Mouse (Mus musculus) forebrain, embryonic 16.5 days (tissue): ENCODE results near the gene Uap1. TPM values are rescaled to one million over a fixed set of nuclear protein-coding genes. Genes with fewer than 3 reads are reported as not detected.
"Not testable (repeated sequence)": the region's sequence is repeated elsewhere in the genome, so short reads cannot be mapped to it uniquely, and the experiment has no call there.

Experiments
- ATAC-seq: fragments of 200-750 bp; cut with Nextera tagmentation; 2 replicates; pipeline ENCODE4 v1.8.0; 2017; ENCODE audit warnings: mild to moderate bottlenecking, moderate library complexity
- H3K27ac ChIP-seq: fragments of 300-500 bp; sonication (generic); 2 replicates; pipeline ENCODE4 v1.5.1; 2014; ENCODE audit warnings: low read length, control low read depth
- H3K27me3 ChIP-seq: fragments of 300-500 bp; sonication (generic); replicated peaks from 2 replicates; pipeline ENCODE4 v1.6.1; 2014; ENCODE audit warnings: low read length; ENCODE audit not compliant: control insufficient read depth, insufficient read depth
- H3K36me3 ChIP-seq: fragments of 300-500 bp; sonication (generic); 2 replicates; pipeline ENCODE4 v1.6.1; 2014; ENCODE audit not compliant: control insufficient read depth, insufficient read depth
- H3K4me1 ChIP-seq: fragments of 300-500 bp; sonication (generic); replicated peaks from 2 replicates; pipeline ENCODE4 v1.6.1; 2014; ENCODE audit warnings: low read length; ENCODE audit not compliant: control insufficient read depth, insufficient read depth
- H3K4me2 ChIP-seq: fragments of 300-500 bp; sonication (generic); 2 replicates; pipeline ENCODE4 v1.6.1; 2014; ENCODE audit warnings: mild to moderate bottlenecking, low read length, control low read depth
- H3K4me3 ChIP-seq: fragments of 300-500 bp; sonication (generic); replicated peaks from 2 replicates; pipeline ENCODE4 v1.5.1; 2014; ENCODE audit warnings: mild to moderate bottlenecking, low read length, control low read depth
- H3K9ac ChIP-seq: fragments of 300-500 bp; sonication (generic); replicated peaks from 2 replicates; pipeline ENCODE4 v1.6.1; 2014; ENCODE audit warnings: low read depth, low read length, control low read depth
- H3K9me3 ChIP-seq: fragments of 300-500 bp; sonication (generic); 2 replicates; pipeline ENCODE4 v1.6.1; 2016; ENCODE audit warnings: low read length; ENCODE audit not compliant: control insufficient read depth
- WGBS: fragments of 180-500 bp; shearing (Covaris S2); extraction: QIAGEN DNeasy Blood & Tissue Kit; methylation state at CpG from one replicate; pipeline ENCODE4 v1.1.7; 2014; 5-methylcytosine and 5-hydroxymethylcytosine counted together
- polyA plus RNA-seq: library from polyadenylated mRNA; unstranded; fragments of >200 nt; fragmentation: Nextera tagmentation; extraction: Ambion mirVana; gene quantifications from 2 replicates; pipeline ENCODE4 v1.2.1, GENCODE M21; 2015

Gene Uap1
- polyA plus RNA-seq, 1 experiment from 2014 or later = 56.6 TPM

- no peaks in the 10 kb centered on the region; the same call in 1 of the 2 replicates for H3K4me1 ChIP-seq
- H3K4me2 ChIP-seq = peak within 1 kb of the TSS; percentile 19
- 67% methylated on average over 17 of the region's 17 CpGs for WGBS
- no peak within 1 kb of the TSS for H3K27ac ChIP-seq
- ATAC-seq = no peak; the same call in 1 of the 2 replicates
- peak within 1 kb of the TSS; percentile 3 for H3K4me3 ChIP-seq
- no peaks in the 10 kb centered on the region for H3K36me3 ChIP-seq
- no peaks in the 10 kb centered on the region for H3K9me3 ChIP-seq
- H3K9ac ChIP-seq = no peak within 1 kb of the TSS
- no peaks in the 10 kb centered on the region for H3K27me3 ChIP-seq
These were observed 64.0 kb downstream of the Uap1 start, which contains the start of gene Ddr2 for GRCm38 (mm10) chr1:170110516-170111332. Ddr2 (minus strand) TSS chr1:170110762.

DNA sequence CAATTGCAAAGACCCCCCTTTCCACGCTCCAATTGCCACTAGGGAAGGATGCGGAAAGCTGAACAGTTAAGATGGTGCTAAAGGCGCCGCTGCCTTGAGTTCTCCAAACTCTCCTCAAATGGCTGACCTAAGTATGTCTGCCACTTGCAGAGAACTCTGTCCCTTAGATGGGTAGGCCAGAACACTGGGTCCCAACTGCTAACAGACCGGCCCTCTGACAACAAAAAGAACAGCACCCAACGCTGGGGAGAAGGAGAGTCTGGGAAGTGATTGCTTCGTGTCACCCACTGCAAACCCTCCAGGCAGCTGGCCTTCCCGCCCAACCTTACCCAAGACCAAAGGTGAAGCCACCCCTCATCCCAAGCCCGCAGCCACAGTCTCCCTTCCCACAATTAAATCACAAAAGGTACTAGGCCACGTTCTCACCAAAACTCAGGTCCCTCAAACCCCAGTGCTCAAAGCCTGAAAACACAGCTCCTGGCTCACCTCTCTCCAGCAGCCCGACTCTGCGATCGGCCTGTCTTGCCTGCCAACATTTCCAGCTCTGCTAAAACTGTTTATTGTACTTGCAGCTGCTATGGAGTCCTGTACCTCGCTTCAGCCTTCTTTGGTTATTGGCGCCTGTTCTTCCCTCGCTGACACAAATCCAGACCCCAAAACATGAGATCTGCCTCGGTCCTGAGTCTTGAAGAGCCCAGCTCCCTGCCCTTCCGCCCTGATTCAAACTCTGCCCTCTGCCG, 64.8 kb downstream of the Uap1 start:
- Histone ChIP-seq H3K4me2 (peak overlapping the region; percentile 6), H3K4me3 (peak overlapping the region; percentile 3), H3K27ac (no peak overlapping the region)

GRCm38 (mm10) chr1:170102814-170103213, 71.9 kb downstream of the Uap1 start:
- H3K27ac ChIP-seq, H3K9ac ChIP-seq, ATAC-seq, H3K9me3 ChIP-seq, H3K36me3 ChIP-seq, H3K27me3 ChIP-seq, H3K4me2 ChIP-seq, H3K4me1 ChIP-seq, H3K4me3 ChIP-seq: not testable (repeated sequence)
- 94% methylated on average over 6 of the region's 6 CpGs for WGBS

More for the DNA sequence above, 64.8 kb downstream of the Uap1 start:
- peak; percentile 49; the same call in 1 of the 2 replicates for ATAC-seq
- Histone ChIP-seq H3K36me3 (no peaks in the 10 kb centered on the region), H3K4me1 (no peaks in the 10 kb centered on the region; the same call in 1 of the 2 replicates), H3K9ac (no peak overlapping the region), H3K27me3 (no peaks in the 10 kb centered on the region), H3K9me3 (no peaks in the 10 kb centered on the region)
- 84% methylated on average over 19 of the region's 19 CpGs for WGBS

Other genes with a start within 250 kb of the Uap1 start
- 0.96 and 1.7 TPM in 2 replicates for gene Ccdc190, start 246.3 kb downstream of the Uap1 start, polyA plus RNA-seq
- 18.1 and 19.5 TPM in 2 replicates for gene Hsd17b7, start 205.7 kb downstream of the Uap1 start, polyA plus RNA-seq
- gene Ddr2, start 64.2 kb downstream of the Uap1 start, polyA plus RNA-seq = 7.9 and 12.3 TPM in 2 replicates
- gene Uhmk1, start 40.4 kb upstream of the Uap1 start, polyA plus RNA-seq = 8.1 and 8.4 TPM in 2 replicates
- gene Sh2d1b2, start 57.8 kb upstream of the Uap1 start, polyA plus RNA-seq = 0.08 TPM in 1 of 2 replicates, not detected in the other
- gene Sh2d1b1, start 102.4 kb upstream of the Uap1 start, polyA plus RNA-seq = 0.14 TPM in 1 of 2 replicates, not detected in the other
- gene Gm7694, start 131.4 kb upstream of the Uap1 start, polyA plus RNA-seq = 2.7 and 3.7 TPM in 2 replicates
- 0.78 and 1.7 TPM in 2 replicates for gene Spata46, start 133.8 kb upstream of the Uap1 start, polyA plus RNA-seq